Comparison of ENCODE assay signal across 8 mouse cellular contexts in the genomic region with DNA sequence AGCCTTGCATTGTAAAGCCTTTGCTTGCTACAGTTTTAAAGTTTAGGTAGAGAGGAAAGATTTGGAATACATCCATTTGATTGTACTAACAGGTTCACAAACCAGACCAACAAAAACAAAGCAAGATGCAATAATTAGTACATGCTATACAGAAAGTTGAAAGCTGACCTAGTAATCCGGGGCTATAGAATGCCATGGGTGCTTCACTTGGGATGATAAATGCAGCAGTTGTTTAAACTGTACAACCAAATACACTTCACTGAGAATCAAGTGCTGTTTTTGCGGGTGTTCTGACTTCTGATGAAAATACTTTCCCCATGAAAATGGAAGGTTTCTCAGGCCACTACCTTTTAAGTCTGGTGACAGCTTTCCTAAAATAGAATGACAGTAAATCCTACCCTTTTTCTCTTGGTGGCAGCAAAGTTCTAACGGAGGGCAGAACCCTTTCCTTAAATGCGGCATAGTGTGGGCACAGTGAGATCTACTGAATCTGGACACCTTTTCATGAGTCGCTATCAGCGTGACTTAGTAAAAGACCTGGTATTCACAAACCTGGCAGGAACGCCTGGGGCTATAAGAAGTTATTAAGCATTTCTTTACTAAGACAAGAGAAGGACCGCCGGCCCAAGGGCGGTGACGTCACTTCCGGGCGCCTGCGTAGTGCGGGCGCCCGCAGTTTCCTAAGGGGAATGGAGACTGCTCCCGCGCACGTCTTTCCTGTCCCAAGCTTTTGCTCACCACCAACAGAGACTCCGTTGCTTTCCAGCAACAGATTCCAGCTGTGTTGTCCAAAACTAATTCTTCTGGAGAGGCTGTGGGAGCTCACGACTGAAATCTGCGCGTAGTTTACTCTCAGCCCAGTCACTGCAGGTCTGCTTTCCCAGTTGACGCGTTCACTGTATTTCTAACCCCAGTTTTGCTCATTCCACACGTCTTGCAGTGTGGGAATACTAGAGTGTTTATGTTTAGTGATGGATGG. TPM values are rescaled to one million over a fixed set of nuclear protein-coding genes. Genes with fewer than 3 reads are reported as not detected.
DNase-seq lines count a peak whose midpoint lies in the region; ATAC-seq lines count a peak whose summit lies in the region.

A gene (plus strand): TSS at position 636 of the 979 bp plus-strand sequence.

- H3K27ac ChIP-seq in brown adipose tissue, adult 24 weeks (replicated peaks; ENCODE audit: low read depth, low read length), result peak within 1 kb of the TSS; percentile 97
- H3K27ac ChIP-seq in heart, embryonic 13.5 days (replicated peaks), result peak within 1 kb of the TSS; percentile 91
- peak within 1 kb of the TSS; percentile 85 for H3K27ac ChIP-seq in liver, embryonic 12.5 days
- H3K27ac ChIP-seq in stomach, embryonic 15.5 days, result peak within 1 kb of the TSS; percentile 90

- H3K9ac ChIP-seq in heart, embryonic 13.5 days, result peak within 1 kb of the TSS; percentile 89
- H3K9ac ChIP-seq in liver, embryonic 12.5 days, result peak within 1 kb of the TSS; percentile 83
- H3K9ac ChIP-seq in stomach, embryonic 15.5 days, result peak within 1 kb of the TSS; percentile 52

- DNase-seq in CD4-positive, CD25-positive, alpha-beta regulatory T cell, adult 2 months (ENCODE audit: low read depth, low spot score), result peak; percentile 90
- peak; percentile 16 for DNase-seq in fat pad, adult 2 months (ENCODE audit: extremely low read depth, low read depth, low spot score)
- DNase-seq in kidney, postnatal 10 days, result peak; percentile 94
- DNase-seq in natural killer cell, adult 2 months (ENCODE audit: low spot score in 2 of 2), result peak; percentile 68 to 73

- peak; percentile 82 for ATAC-seq in heart, embryonic 13.5 days (ENCODE audit: extremely low read depth, insufficient number of reproducible peaks, low FRiP score, low TSS enrichment)
- ATAC-seq in liver, embryonic 12.5 days, result peak; percentile 97
- peak; percentile 96 for ATAC-seq in stomach, embryonic 15.5 days (ENCODE audit: insufficient read depth, low FRiP score, low read depth)

- H3K4me1 ChIP-seq in brown adipose tissue, adult 24 weeks (ENCODE audit: control insufficient read depth, insufficient read depth, insufficient read length, low read length), result no peaks in the 10 kb centered on the region
- H3K4me1 ChIP-seq in heart, embryonic 13.5 days, result peaks cover 14% of the 10 kb centered on the region
- H3K4me1 ChIP-seq in liver, embryonic 12.5 days, result peaks cover 9% of the 10 kb centered on the region; the same call in 1 of the 2 replicates
- H3K4me1 ChIP-seq in stomach, embryonic 15.5 days, result no peaks in the 10 kb centered on the region; the same call in 1 of the 2 replicates

- 2% methylated on average over 27 of the region's 27 CpGs for WGBS in heart, embryonic 13.5 days
- 4% methylated on average over 27 of the region's 27 CpGs for WGBS in liver, embryonic 12.5 days (ENCODE audit: insufficient replicate concordance)
- 2% methylated on average over 27 of the region's 27 CpGs for WGBS in stomach, embryonic 15.5 days

- peak within 1 kb of the TSS; percentile 77 for H3K4me2 ChIP-seq in heart, embryonic 13.5 days
- H3K4me2 ChIP-seq in liver, embryonic 12.5 days, result peak within 1 kb of the TSS; percentile 72
- peak within 1 kb of the TSS; percentile 60 for H3K4me2 ChIP-seq in stomach, embryonic 15.5 days

- peaks cover 39% of the 10 kb centered on the region for H3K36me3 ChIP-seq in heart, embryonic 13.5 days
- peaks cover 47% of the 10 kb centered on the region for H3K36me3 ChIP-seq in liver, embryonic 12.5 days
- H3K36me3 ChIP-seq in stomach, embryonic 15.5 days, result no peaks in the 10 kb centered on the region; the same call in 1 of the 2 replicates

- peak within 1 kb of the TSS; percentile 92 for H3K4me3 ChIP-seq in brown adipose tissue, adult 24 weeks (ENCODE audit: insufficient read depth, low read depth, low read length)
- H3K4me3 ChIP-seq in heart, embryonic 13.5 days, result peak within 1 kb of the TSS; percentile 68
- peak within 1 kb of the TSS; percentile 78 for H3K4me3 ChIP-seq in liver, embryonic 12.5 days
- H3K4me3 ChIP-seq in stomach, embryonic 15.5 days (replicated peaks), result peak within 1 kb of the TSS; percentile 62

- H3K9me3 ChIP-seq in heart, embryonic 13.5 days, result no peaks in the 10 kb centered on the region
- H3K9me3 ChIP-seq in liver, embryonic 12.5 days (replicated peaks), result no peaks in the 10 kb centered on the region
- no peaks in the 10 kb centered on the region for H3K9me3 ChIP-seq in stomach, embryonic 15.5 days

- H3K27me3 ChIP-seq in heart, embryonic 13.5 days (replicated peaks), result no peaks in the 10 kb centered on the region
- no peaks in the 10 kb centered on the region for H3K27me3 ChIP-seq in liver, embryonic 12.5 days (replicated peaks)
- H3K27me3 ChIP-seq in stomach, embryonic 15.5 days (replicated peaks), result no peaks in the 10 kb centered on the region

RNA-seq across cellular contexts. Expression of the gene that starts here (rescaled TPM):
- 41.7 and 67.1 TPM in 2 replicates for polyA plus RNA-seq in brown adipose tissue, adult 24 weeks (2012; ENCODE audit: insufficient read depth, insufficient read length, missing spikeins)
- polyA plus RNA-seq in heart, embryonic 13.5 days (2015; fragmentation: Nextera tagmentation; extraction: Ambion mirVana), result 24.6 and 26.6 TPM in 2 replicates
- 25.6 and 26.1 TPM in 2 replicates for polyA plus RNA-seq in liver, embryonic 12.5 days (2016; fragmentation: Nextera tagmentation; extraction: Ambion mirVana)
- 22.0 and 24.1 TPM in 2 replicates for polyA plus RNA-seq in stomach, embryonic 15.5 days (2015; fragmentation: Nextera tagmentation; extraction: Ambion mirVana)

Comparison
In these comparisons a context has a peak if more than half of its experiments do, and no peak if none do; other contexts are left out.
1. Peak in every context shown above with its lines: DNase-seq, ATAC-seq, H3K4me3 ChIP-seq and H3K27ac ChIP-seq.
2. DNase-seq: peak in every context shown above with its lines; median percentile 94 in kidney, postnatal 10 days; 90 in CD4-positive, CD25-positive, alpha-beta regulatory T cell, adult 2 months; 70 in natural killer cell, adult 2 months; 16 in fat pad, adult 2 months.